Mouse (Mus musculus): Measurements from ENCODE around the gene Ube2t. TPM values are rescaled to one million over a fixed set of nuclear protein-coding genes. Genes with fewer than 3 reads are reported as not detected.

Ube2t gene
- 1 to 10 TPM in 3 of 4 experiments, under 1 TPM in 1; 0.99 to 3.1 (median 2.0) TPM for total RNA-seq (2022)

DNA sequence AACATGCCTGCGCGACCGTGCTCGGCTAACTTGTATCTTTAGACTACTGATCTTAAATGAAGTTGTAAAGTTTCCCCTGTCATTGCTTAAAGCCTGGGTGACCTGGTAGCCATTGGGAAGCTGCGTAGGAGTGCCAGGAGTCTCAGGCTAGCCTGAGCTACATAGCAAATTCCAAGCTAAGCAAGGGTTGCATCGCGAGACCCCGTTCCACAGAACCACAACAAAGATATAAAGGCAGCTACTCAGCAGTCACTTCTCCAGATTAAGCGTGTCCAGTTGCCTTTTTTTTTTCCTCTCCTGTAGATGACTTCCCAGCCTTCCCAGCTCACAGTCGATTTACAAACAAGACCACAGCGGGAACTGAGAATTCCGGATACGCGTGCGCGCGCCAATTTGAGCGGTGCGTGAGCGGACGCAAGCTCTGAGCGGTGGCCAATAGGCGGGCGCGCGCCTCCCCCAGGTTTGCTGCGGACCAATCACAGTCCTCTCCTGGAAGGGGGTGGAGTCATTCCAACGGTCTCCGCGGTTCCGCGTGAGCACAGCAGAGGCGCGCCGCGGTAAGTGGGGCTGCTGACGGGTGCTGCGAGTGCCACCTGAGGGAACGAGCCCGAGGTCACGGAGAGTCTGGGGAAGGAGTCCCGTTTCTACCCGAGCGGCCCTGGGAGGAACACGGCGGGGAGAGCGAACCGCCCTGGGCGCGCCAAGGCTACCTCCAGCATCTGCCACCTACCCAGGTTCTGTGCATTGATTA lies at the start of gene Ube2t:
Gene Ube2t (plus strand): TSS at position 513 of the 751 bp plus-strand sequence.
- peak; percentile 87 to 92 for DNase-seq (ENCODE audit: low spot score in 2 of 2)

DNA sequence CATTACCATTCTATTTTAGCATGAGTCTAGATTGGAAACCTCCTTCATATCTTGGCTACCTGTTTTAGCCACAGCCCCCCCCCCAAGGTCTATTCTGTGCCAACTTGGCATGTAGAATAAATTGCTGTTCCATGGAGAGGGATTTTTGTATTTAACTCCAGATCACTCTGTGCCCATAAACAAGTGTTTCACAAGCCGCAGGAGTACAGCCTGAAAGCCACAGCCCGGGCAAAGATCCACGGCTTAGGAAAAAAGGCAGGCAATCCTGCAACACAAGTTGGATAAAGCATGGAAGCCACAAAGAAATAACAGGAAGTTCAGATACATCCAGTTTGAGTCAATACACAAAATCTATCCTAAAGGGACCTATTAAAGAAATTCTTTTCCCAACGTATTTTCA lies 48.8 kb upstream of the Ube2t start:
- peak in 1 of 2 experiments; percentile 31 for DNase-seq (ENCODE audit: low spot score in 2 of 2)

DNA sequence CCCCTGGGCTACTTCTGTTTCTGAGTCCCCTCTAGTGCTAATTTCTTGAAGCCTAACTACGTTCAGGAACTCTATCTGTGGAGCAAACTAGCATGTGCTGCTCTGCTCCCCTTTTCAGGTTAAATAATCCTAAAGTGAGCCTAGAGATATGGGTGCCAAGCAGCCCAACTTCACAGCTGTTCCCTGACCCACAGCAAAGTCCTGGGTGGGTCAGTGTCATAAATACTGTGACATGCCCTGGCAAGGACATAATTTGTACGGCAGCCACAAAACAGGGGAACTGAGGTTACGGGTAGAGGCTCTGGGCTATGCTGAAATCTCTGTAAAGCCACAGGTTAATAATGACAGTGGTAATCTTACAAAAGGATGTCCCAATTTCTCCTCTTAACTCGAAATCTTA lies 46.9 kb upstream of the Ube2t start:
- no peak for DNase-seq (ENCODE audit: low spot score in 2 of 2)

DNA sequence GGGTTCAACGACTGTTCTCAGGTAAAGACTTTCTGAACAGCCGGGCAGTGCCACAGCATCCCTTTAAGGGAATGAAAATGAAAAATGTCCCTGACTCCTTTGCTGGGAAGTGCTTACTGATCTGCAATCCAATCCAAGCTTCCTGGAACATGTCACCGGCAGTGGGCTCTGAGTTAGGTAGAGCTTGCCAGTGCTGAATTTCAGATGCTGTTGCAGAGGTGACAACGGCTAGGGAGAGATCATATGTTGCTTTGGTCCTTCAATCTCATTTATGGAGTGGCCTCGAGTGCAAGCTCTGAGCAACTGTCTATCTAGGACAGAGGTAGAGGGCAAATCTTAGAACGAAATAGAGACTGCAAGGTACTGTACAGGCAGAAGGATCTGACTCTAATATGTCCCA lies 43.4 kb upstream of the Ube2t start:
- DNase-seq (ENCODE audit: low spot score in 2 of 2) = no peak

DNA sequence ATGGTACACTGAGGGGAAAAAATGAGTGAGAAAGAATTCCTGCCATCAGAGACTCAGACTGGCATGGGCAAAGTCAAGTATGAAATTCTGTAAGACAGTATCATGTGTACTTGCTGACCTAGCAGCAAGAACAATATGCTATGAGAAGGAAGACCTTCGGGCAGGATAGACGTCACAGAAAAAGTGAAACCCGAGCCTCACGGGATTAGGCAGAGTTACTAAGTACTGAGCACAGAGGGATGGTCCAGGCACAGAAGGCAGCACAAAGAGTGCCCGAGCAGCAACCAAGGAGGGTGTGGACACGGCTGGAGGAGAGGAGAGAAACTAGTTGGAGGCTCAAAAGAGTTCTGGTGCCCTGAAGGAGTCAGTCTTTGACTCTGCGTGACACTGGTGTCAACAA lies 29.9 kb upstream of the Ube2t start:
- no peak for DNase-seq (ENCODE audit: low spot score in 2 of 2)

DNA sequence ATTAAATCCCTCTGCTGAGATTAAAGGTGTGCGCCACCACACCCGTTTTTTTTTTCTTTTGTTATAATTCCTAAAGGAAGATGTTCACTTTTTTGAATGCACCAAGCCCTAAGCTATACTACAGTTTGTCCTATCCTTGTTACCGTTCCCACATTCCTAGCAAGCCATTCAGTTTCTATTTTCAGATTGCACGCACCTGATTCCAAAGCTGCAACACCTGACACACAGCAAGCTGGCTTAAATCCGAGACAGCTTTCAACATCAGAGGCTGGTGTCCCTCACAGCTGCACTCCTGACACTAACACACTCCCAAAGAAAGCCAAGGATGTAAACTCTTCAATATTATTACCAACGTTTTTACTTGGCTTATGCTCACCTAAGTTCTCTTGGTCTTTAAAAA lies 26.0 kb upstream of the Ube2t start:
- DNase-seq (ENCODE audit: low spot score in 2 of 2) = no peak

DNA sequence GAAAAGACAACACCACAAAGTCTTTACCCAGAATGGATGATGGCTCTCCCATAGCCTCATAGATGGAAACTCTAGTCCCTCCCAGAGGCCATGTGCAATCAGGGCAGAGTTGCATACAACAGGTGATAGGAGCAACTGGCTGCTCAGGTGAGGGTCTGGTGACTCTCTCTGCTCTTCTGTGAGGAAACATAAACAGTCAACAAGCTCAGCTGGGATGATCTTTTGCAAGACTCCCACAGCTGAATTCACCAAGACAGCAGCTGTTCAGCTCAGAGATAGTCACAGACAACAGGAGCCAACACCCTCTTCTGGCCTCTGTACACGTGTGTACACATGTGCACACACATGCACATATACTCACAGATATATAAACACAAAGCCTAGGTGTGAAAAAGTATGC lies 24.1 kb upstream of the Ube2t start:
- no peak for DNase-seq (ENCODE audit: low spot score in 2 of 2)

DNA sequence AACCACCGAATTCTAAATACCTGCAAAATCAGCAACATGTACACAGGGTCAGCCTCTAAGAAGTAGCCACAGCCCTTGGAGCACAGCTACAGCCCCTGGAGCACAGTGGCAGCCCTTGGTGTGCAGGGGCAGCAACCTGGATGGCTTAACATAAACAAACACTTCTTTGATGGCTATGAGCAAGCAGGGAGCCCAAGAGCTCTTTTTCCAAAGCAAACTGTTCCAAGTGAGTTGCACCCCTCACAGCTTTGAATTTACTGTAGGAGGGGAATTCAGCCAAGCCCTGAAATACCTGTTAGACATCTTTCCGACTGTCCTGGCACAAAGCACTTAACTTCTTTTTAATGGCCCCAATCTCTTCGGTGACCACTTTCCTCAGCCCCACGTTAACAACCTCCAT lies 21.5 kb upstream of the Ube2t start:
- no peak for DNase-seq (ENCODE audit: low spot score in 2 of 2)

DNA sequence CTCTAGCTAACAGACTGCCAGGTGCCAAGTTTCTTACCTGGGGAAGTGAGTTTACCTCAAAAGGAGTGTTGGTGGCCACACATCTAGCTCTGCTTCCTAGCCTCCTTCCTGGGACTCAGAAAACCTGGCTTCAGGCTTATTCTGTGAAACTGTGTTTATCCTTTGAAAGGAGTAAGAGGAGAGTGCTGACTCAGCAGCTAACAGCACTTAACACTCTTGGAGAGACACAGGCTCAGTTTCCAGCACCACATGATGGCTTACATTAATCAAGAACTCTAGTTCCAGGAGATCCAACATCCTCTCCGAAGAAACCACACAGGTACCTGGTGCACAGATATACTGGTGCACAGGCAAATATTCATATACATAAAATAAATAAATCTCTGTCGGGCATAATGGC lies 19.5 kb upstream of the Ube2t start:
- DNase-seq (ENCODE audit: low spot score in 2 of 2) = no peak

DNA sequence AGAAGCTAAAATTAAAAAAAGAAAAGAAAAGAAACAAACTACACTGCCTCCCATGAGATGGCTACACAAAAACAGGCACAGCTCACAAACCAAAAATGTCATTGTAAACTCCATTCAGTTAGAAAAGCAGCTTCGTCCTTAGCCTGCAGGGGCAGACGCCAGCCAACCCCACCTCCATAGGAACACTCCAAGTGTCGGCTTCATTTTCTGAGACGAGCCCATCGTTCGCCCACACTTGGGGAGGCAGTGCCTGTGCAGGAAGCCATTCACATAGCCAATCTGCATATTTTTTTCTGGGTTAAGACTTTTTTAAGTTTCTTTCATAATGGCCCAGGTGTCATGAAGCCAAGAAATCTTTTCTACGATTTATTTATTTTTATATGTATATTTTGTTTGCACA lies 14.8 kb upstream of the Ube2t start:
- no peak for DNase-seq (ENCODE audit: low spot score in 2 of 2)

DNA sequence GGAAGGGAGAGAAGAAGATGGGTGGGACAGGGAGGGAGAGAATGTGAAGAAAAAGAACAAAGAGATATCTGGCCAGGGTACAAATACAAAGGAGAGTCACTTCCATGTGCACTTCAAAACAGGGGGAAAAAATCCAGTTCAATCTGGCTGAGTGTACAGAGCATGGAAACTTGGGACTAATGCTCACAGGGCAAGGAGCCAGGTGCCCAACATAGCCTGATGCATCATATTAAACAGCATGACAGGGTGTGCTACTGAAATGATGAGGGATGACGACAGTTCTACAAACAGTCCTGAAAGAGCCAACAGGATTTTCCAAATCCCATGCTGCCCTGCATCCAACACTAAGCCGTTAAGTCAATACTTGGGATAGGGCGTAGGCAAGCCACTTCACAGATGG lies 12.4 kb upstream of the Ube2t start:
- DNase-seq (ENCODE audit: low spot score in 2 of 2) = no peak

DNA sequence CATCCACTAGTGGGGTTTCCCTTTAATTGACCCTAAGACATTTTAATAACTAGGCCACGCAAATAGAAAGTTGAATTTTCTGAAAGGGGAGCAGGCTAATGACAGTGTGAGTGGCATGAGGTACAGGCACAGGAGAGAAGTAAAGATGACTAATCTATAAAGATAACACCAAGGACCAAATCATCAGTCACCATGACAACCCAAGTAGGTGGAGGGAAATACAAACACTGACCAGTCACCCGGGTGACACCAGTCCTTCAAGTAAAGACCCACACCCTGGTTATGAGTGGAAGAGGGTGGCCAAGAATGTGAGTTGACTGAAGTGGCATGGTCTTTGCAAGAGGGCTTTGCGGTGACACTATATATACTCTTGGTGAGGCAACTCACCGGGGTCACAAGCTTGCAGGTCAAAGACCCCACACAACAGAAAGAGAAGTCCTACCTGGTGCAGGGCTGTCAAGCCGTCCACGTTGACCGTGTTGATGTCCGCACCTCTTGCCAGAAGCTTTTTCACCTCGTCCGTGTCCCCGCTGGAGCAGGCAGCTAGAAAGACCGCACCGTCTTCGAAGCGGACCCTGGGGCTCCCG lies 7.2 kb upstream of the Ube2t start:
- DNase-seq (ENCODE audit: low spot score in 2 of 2) = peak in 1 of 2 experiments; percentile 23

DNA sequence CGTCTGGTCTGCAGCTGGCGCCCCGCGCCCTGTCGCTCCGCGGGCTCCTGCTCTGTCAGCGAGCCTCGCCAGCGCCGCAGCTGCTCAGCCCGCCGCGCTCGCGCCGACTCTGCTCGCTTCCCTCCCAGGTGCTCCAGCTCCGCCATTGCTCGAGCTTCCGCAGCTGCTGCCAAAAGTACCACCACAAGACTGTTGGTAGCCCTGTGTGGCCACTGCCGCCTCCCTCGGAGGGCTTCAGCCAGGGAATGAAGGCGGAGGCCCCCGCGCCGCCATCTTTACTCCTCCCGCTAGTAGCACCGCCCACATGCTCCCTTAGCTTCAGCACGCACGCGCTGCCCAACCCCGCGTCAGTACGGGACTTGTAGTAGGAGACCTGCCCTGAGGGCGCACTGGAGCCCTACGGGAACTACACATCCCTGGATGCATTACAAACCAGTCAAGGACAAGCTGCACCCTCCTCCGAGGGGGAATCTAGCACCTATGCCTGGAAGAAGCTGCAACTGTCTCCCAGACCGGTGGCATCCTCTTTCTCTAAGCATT lies 6.7 kb upstream of the Ube2t start, which contains the start of gene Ppp1r12b:
Gene Ppp1r12b (minus strand): TSS at position 306 of the 540 bp plus-strand sequence.
- peak; percentile 98 for DNase-seq (ENCODE audit: low spot score in 2 of 2)

DNA sequence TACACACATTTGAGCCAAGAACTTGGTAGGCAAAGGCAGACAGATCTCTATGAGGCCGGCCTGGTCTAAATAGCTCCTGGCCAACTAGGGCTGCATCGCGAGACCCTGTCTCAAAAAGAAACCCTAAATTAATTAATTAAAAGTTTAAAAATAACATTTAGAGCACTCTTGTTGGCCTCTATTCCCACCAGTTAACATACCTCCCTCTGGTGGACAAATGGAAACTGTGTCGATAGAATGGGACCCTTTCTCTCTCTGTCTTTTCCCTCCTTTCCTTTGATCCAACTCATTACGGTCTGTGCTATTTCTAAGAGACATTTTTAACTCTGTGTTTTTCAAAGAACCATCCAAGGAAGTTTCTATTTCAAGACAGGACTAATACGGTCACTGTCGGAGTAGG lies 1.7 kb upstream of the Ube2t start:
- no peak for DNase-seq (ENCODE audit: low spot score in 2 of 2)

DNA sequence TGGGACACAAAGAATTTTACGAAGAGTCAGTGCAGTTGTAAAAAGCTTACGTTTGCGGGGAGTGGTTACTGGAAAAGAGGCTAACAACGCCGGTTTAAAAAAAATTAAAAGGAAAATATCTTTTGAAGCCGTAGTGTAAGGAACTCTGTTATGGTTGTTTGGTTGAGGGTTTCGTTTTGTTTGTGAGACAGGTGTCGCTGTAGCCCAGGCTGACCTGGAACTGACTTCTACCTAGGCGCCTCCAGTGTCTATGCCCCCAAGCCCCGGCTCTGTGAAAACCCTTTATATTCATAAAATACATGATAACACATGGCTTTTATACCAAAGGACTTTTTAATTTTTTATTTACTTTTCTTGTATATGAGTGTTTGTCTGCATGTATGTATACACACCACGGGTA lies 456 bp downstream of the Ube2t start:
- DNase-seq (ENCODE audit: low spot score in 2 of 2) = no peak

DNA sequence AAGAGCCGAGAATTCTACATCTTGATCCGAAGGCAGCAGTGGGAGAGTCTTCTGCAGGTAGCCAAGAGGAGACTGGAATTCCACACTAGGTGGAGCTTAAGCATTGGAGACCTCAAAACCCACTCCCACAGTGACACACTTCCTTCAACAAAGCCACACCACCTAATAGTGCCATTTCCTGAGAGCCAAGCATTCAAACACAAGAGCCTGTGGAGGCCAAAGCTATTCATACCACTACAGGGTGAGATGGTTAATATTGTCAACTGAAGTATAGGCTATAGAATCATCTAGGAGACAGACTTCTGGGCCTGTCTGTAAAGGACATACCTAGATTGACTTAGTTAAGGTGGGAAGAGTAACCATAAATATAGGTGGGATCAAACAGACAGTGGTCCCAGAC lies 3.1 kb downstream of the Ube2t start:
- no peak for DNase-seq (ENCODE audit: low spot score in 2 of 2)

DNA sequence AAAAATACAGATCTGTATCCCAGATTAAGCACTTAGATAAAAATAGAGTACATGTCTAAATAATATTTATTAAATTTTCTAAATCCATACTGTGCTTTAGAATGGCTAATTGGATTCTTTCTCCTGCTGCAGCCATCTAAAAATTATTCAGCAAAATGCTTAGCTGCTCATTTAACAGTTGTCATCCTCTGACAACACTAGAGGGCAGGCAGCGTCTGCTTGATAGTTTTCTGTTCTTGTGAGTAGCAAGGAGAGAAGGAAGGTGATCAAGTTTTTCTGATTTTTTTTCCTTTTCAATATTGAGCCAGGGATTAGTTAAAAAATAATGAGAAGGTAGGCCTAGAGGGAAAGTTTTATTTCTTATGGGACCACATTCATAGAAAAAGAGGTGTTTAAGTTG lies 10.6 kb downstream of the Ube2t start:
- no peak for DNase-seq (ENCODE audit: low spot score in 2 of 2)

DNA sequence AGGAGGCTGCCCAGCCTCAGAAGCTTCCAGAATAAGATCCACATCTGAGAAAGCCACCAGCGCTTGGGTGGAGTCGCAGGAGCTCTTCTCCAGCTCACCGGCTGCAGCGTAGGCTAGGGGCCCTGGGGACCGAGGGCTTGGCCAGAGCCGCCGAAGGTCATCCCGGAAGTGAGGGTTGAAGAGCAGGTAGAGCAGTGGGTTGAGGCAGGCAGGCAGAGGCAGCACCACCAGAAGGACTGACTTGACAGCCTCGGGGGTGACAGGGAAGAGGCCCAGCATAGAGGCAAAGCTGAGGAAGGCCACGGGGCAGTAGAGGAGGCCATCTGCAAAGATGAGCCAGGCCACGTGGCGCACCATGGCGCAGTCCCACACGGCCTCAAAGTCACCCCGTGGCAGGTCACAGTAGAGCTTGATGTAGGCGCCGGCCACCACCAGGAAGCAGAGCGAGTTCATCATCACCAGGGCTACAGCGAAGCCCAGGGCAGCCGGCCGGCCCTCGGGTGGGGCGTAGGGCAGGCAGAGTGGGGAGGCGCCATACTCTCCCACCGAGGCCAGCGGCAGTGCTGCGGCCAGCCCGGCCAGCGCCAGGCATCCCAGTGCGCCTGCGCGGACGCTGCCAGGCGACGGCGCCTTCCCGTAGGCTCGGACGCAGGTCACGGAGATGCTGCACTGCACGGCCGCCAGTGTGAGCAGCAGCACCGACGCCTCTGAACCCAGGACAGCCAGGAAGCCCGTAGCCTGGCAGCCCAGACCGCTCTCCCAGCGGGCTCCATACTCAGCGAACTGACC lies 25.0 kb downstream of the Ube2t start:
- peak in 1 of 2 experiments; percentile 54 for DNase-seq (ENCODE audit: low spot score in 2 of 2)

DNA sequence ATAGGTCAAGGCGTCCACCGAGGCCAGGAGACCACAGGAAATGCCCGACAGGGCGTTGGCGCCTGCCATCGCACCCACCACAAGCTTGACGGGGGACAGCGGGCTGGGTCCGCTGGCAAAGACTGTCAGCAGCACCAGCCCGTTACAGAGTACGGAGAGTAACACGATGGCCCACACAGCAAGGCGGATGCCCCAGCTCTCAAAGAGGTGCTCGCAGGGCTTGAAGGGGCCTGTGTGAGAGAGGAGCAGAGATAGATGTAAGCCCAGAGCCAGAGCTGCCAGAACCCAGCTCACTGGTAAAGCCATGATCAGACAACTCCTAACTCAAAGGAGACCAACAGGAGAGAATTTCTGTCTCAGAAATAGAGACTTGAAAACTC lies 25.6 kb downstream of the Ube2t start:
- no peak for DNase-seq (ENCODE audit: low spot score in 2 of 2)

DNA sequence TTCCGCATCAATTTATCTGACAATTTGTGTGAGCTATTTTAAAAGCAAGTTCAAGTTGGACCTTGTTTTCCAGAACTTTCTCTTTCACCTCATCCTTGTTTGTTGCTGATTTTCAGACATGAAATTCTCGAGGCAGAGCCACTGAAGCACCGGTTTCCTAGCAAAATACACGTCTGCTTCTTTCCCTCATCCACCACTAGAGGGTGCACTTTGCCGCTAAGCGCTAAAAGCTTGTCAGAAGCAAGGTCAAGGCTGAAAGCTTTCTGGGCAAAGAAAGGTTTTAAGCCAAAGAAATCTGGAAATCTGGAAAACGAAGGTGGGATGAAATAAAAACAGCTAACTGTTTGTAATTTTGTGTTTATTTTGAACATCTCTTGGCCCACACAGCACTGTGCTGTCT lies 27.0 kb downstream of the Ube2t start:
- peak; percentile 63 to 86 for DNase-seq (ENCODE audit: low spot score in 2 of 2)

DNA sequence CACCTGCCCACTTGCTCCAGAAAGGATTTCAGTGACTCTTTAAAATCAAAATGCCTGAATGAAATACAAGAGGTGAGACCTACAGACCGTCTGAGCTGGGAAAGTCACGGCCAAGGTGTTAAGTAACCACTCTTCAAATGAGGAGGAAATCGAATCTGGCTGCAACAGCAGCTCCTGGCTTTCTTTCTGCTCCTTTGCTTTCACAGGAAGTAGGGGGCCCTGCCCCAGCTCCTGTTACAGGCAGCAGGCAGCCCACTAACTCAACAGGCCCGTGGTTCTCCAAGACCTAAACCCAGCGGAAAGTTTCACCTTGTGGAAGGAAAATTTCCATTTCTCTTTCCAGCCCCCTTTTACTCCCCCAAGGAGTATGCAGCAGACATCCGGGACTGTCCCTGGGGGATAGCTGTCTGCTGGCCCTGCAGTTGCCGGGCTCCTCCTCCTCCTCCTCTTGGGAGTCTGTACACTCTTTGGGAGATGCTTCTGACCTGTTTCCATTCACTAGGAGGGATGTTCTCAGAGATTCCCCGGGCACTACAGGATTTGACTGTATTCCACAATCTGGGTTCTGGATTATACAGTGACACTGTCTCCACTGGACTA lies 29.8 kb downstream of the Ube2t start:
- no peak for DNase-seq (ENCODE audit: low spot score in 2 of 2)

DNA sequence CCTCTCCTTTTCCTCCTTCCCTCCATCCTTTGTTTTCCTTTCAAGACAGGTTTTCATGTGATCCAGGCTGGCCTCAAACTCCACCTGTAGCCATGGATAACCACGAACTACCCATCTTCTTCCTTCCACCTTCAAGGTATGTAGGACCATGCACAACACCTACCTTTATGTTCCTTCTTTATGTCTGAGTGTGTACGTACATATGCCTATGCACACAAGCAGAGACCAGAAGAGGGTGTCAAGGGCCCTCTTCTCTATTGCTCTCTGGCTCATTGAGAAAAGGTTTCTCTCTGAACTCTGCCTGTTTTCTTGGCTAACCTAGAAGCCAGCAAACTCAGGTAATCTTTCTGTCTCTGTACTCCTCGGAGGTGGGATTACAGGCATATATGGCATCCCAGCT lies 32.4 kb downstream of the Ube2t start:
- no peak for DNase-seq (ENCODE audit: low spot score in 2 of 2)

Data from layer of hippocampus, adult 8-10 months (tissue).